Mouse (Mus musculus) forebrain, postnatal 0 days (tissue): ENCODE data around the gene Mief1. TPM values are rescaled to one million over a fixed set of nuclear protein-coding genes. Genes with fewer than 3 reads are reported as not detected.
A peak's percentile ranks its signal among the peaks of the same experiment; 100 is the strongest.

ENCODE experiments used
- ATAC-seq: fragments of 200-750 bp; cut with Nextera tagmentation; 2 replicates; pipeline ENCODE4 v1.8.0; 2017; ENCODE audit warnings: mild to moderate bottlenecking, moderate library complexity
- DNase-seq: peaks from one replicate; pipeline ENCODE4 v3.0.0-alpha.2; 2015
- H3K27ac ChIP-seq: fragments of 300-500 bp; sonication (generic); 2 replicates; pipeline ENCODE4 v1.5.1; 2014; ENCODE audit warnings: low read depth, mild to moderate bottlenecking, antibody characterized with exemption, low read length, moderate library complexity, mixed read lengths
- H3K27me3 ChIP-seq: fragments of 300-500 bp; sonication (generic); 2 replicates; pipeline ENCODE4 v1.6.1; 2014; ENCODE audit warnings: mild to moderate bottlenecking, low read length, mixed read lengths; ENCODE audit not compliant: insufficient read depth
- H3K36me3 ChIP-seq: fragments of 300-500 bp; sonication (generic); 2 replicates; pipeline ENCODE4 v1.6.1; 2014; ENCODE audit warnings: mild to moderate bottlenecking, moderate library complexity; ENCODE audit not compliant: insufficient read depth
- H3K4me1 ChIP-seq: fragments of 300-500 bp; sonication (generic); 2 replicates; pipeline ENCODE4 v1.6.1; 2014; ENCODE audit warnings: antibody characterized with exemption; ENCODE audit not compliant: insufficient read depth
- H3K4me2 ChIP-seq: fragments of 300-500 bp; sonication (generic); 2 replicates; pipeline ENCODE4 v1.6.1; 2014; ENCODE audit warnings: low read depth, mild to moderate bottlenecking, moderate library complexity
- H3K4me3 ChIP-seq: fragments of 300-500 bp; sonication (generic); 2 replicates; pipeline ENCODE4 v1.5.1; 2014; ENCODE audit warnings: low read depth, low read length, mixed read lengths
- H3K9ac ChIP-seq: fragments of 300-500 bp; sonication (generic); 2 replicates; pipeline ENCODE4 v1.6.1; 2014; ENCODE audit warnings: mild to moderate bottlenecking
- H3K9me3 ChIP-seq: fragments of 300-500 bp; sonication (generic); 2 replicates; pipeline ENCODE4 v1.6.1; 2016; ENCODE audit warnings: low read length
- CTCF ChIP-seq: sonication (generic); IDR thresholded peaks from 2 replicates; pipeline ENCODE4 v1.5.1; 2016; ENCODE audit warnings: antibody characterized with exemption, control low read depth, low read depth
- WGBS: fragments of 180-500 bp; shearing (Covaris S2); extraction: QIAGEN DNeasy Blood & Tissue Kit; methylation state at CpG from one replicate; pipeline ENCODE4 v1.1.7; 2014; 5-methylcytosine and 5-hydroxymethylcytosine counted together
- polyA plus RNA-seq: library from polyadenylated mRNA; unstranded; fragments of >200 nt; fragmentation: Nextera tagmentation; extraction: Ambion mirVana; gene quantifications from 2 replicates; pipeline ENCODE4 v1.2.1, GENCODE M21; 2015
- total RNA-seq: library from RNA; depleted of rRNA; stranded (reverse); fragments of >200 nt; gene quantifications from 2 replicates; pipeline ENCODE4 v1.2.3, GENCODE M21; 2014; rRNA removed

Gene Mief1
- 28.1 and 37.0 TPM in 2 replicates for total RNA-seq
- 13.5 and 20.0 TPM in 2 replicates for polyA plus RNA-seq

DNA sequence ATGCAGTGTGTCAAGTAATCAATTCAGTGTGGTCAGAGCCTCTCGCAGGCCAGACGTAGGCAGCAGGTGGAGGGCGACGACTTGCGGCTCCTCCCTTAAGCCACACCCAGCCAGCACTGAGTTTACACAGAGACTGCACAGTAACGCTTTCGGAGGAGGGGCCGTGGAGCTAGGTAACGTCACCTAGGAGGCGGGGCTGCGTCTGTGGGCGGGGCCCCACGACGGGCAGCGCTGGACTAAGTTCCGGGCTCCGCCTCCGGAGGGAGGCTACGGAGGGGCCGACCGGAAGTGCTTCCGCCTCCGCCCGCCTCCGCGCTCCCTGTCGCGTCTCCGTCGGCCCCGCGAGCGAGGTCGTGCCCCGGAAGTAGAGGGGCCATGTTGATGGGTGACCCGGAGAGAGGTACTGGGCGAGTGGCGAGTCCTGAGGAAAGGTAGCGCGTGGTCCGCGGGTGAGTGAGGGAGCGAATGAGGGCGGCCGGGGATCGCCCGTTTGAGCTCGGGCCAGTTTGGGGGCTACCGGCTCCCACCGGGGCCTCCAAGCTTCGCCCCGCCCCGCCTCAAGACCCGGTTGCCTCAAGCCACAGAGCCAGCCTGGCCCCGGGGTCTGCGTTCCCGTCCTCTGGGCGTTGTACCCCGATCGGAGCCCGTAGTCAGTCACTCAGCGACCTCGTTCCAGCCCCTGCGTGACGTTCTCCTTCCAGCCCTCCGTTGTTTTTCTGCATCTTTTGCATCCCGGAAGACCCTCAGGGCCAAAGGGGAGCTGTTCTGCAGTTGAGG is at the start of gene Mief1:
Gene Mief1 (plus strand): TSS at position 286 of the 777 bp plus-strand sequence.
- peak; percentile 18 for TF ChIP-seq CTCF
- H3K4me3 ChIP-seq: peak within 1 kb of the TSS; percentile 82
- ATAC-seq (peak; percentile 97), DNase-seq (peak; percentile 95)
- H3K36me3 ChIP-seq: peaks cover 26% of the 10 kb centered on the region
- H3K27ac ChIP-seq: peak within 1 kb of the TSS; percentile 88
- peak within 1 kb of the TSS; percentile 86 for H3K9ac ChIP-seq
- no peaks in the 10 kb centered on the region for H3K9me3 ChIP-seq
- WGBS: under 1% methylated on average over 65 of the region's 67 CpGs
- H3K27me3 ChIP-seq: no peaks in the 10 kb centered on the region
- peak within 1 kb of the TSS; percentile 82 for H3K4me2 ChIP-seq
- 0 out of 2 replicates have a peak, but pooled peaks cover 6% of the 10 kb centered on the region for H3K4me1 ChIP-seq

DNA sequence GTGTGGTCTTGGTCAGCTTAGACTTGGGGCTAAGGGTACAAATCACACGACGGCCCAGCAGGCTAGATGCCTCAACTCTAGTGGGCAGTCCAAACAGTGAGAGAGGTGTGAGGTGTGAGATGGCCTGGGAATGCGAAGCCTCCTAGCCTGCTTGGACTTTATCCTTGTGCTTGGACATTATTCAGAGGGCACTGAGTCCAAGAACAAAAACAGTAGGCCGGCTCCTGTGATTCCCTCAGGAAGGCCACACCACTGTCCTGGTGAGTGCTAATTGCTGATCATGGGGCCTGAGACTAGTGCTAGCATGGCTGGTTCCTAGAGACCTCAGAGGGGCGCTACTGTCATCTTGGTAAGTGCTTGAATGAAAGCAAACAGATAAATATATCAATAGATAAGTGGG is 44.9 kb upstream of the Mief1 start:
- H3K9ac ChIP-seq: no peak overlapping the region
- 90% methylated on average over 5 of the region's 5 CpGs for WGBS
- H3K4me1 ChIP-seq: no peaks in the 10 kb centered on the region
- TF ChIP-seq CTCF: no peak
- no peak overlapping the region for H3K4me2 ChIP-seq
- no peaks in the 10 kb centered on the region for H3K36me3 ChIP-seq
- ATAC-seq (no peak), DNase-seq (no peak)
- H3K9me3 ChIP-seq: no peaks in the 10 kb centered on the region
- H3K27me3 ChIP-seq: no peaks in the 10 kb centered on the region
- H3K4me3 ChIP-seq: no peak overlapping the region
- no peak overlapping the region for H3K27ac ChIP-seq

DNA sequence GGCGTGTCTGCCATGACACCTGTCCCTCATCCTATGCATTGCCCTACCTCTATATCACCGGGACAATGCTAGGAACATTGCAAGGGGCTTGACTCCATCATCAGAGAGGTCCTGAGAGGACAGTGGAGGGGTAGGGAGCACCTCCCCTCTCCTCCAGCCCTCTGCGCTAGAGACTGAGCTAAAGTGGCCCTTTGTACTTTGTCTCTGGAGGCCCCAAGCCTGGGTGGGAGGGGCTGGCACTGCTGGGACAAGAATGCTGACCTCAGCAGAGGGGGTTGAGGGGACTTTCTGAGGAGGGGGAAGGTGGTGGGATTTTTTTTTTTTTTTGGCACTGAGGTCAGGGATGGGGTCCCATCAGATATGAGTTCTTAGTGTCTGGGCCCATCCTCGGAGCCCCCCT is 43.7 kb upstream of the Mief1 start:
- DNase-seq (no peak), ATAC-seq (no peak)
- H3K4me2 ChIP-seq: no peak overlapping the region
- no peak overlapping the region for H3K9ac ChIP-seq
- H3K4me1 ChIP-seq: no peaks in the 10 kb centered on the region
- WGBS: 73% methylated on average over 4 of the region's 4 CpGs
- no peaks in the 10 kb centered on the region for H3K36me3 ChIP-seq
- no peaks in the 10 kb centered on the region for H3K9me3 ChIP-seq
- H3K27ac ChIP-seq: no peak overlapping the region
- H3K4me3 ChIP-seq: no peak overlapping the region
- TF ChIP-seq CTCF: no peak
- H3K27me3 ChIP-seq: no peaks in the 10 kb centered on the region

DNA sequence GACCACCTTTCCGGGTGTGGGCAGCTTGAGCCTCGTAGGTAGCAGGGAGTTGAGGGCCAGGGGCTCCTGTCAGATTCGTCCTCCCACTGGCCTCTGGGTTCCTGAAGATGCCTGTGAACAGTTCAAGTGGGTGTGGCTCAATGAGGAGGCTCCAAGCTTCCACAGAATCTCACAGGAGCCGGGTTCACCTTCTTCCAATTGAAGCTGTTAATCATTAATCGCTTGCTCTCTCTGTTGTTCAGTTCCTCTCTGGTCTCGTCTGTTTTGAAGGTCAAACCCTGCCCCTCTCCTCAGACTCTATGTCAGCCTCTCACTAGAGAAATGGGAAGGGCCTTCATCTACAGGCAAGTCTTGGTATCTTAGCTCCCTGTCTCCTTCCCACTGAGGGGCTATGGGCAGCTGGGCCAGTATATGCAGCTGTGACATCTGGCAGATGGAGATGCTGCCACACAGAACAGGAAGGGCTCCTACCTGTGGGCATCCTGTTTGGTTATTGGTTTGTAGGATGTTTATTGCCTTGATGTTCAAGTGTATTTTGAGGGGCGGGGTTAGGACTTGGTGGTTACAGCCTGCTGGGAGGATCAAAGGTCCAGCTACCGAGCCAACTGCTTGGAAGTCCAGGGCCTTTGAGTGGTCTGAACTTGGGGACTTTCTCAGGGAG is 42.1 kb upstream of the Mief1 start:
- ATAC-seq: no peak
- DNase-seq: no peak
- TF ChIP-seq CTCF: no peak
- 82% methylated on average over 8 of the region's 8 CpGs for WGBS
- no peaks in the 10 kb centered on the region for H3K27me3 ChIP-seq
- H3K36me3 ChIP-seq: no peaks in the 10 kb centered on the region
- no peak overlapping the region for H3K27ac ChIP-seq
- H3K4me1 ChIP-seq: no peaks in the 10 kb centered on the region
- no peaks in the 10 kb centered on the region for H3K9me3 ChIP-seq
- no peak overlapping the region for H3K4me2 ChIP-seq
- no peak overlapping the region for H3K4me3 ChIP-seq
- no peak overlapping the region for H3K9ac ChIP-seq

DNA sequence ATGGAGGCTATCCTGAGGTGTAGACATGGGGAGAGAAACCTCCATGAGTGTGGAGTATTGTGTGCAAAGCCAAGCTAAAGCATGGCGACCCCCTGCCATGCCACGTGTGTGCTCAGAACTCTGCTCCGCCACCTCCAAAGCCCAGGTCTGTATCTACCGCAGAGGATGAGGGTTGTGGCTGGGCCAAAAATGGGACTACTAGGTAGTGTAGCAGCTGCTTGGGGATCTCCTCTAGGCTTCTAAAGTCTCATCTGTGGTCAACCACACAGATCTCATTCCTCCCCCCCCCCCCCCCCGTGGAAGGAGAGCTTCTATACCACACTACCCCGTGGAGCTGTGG is 41.6 kb upstream of the Mief1 start:
- TF ChIP-seq CTCF: no peak
- Histone ChIP-seq H3K27ac (no peak overlapping the region), H3K36me3 (no peaks in the 10 kb centered on the region), H3K4me1 (no peaks in the 10 kb centered on the region), H3K9ac (no peak overlapping the region), H3K27me3 (no peaks in the 10 kb centered on the region), H3K4me2 (no peak overlapping the region), H3K9me3 (no peaks in the 10 kb centered on the region), H3K4me3 (no peak overlapping the region)
- ATAC-seq: no peak
- DNase-seq: no peak
- WGBS: 88% methylated on average over 5 of the region's 6 CpGs

DNA sequence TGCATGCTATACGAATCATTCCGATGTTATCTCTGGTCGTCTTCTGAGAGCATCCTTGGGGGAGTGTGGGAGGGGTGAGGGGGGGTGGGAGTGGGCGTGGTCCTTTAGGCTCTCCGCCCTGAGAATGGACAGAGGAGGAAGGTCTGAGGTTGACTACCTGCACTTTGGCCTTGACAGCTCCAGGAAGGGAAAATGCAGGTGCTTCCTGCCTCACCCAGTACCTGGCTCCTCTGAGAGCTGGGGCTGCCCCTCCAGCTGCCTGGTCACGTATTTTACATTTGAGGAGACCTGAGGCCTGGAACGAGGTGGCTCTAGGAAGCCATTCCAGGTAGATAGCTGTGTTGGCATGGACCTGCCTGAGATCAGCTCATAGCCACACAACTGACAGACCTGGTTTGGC is 41.0 kb upstream of the Mief1 start:
- WGBS: 86% methylated on average over 7 of the region's 7 CpGs
- no peak overlapping the region for H3K4me2 ChIP-seq
- no peaks in the 10 kb centered on the region for H3K9me3 ChIP-seq
- no peak overlapping the region for H3K27ac ChIP-seq
- H3K36me3 ChIP-seq: no peaks in the 10 kb centered on the region
- no peak for ATAC-seq
- H3K4me3 ChIP-seq: no peak overlapping the region
- no peaks in the 10 kb centered on the region for H3K27me3 ChIP-seq
- no peak for TF ChIP-seq CTCF
- no peaks in the 10 kb centered on the region for H3K4me1 ChIP-seq
- H3K9ac ChIP-seq: no peak overlapping the region
- DNase-seq: no peak

DNA sequence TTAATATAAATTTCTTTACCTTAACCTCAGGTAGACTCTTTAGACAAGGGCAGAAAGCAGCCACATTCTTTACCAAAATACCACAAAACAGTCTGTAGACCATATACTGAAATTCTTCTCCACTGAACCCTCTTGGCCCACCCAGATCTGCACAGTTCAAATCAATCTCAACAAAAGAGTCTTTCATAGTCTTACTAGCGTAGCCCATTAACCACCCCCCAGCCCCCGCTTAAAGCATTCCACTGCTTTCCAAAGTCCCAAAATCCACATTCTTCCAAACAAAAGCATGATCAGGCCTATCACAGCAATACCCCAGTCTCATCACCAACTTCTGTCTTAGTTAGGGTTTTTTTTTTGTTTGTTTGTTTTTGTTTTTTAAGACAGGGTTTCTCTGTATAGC is 34.3 kb upstream of the Mief1 start:
- Histone ChIP-seq H3K4me1 (no peaks in the 10 kb centered on the region), H3K27me3 (no peaks in the 10 kb centered on the region), H3K4me2 (no peak overlapping the region), H3K9ac (no peak overlapping the region), H3K9me3 (no peaks in the 10 kb centered on the region), H3K27ac (no peak overlapping the region), H3K36me3 (no peaks in the 10 kb centered on the region), H3K4me3 (no peak overlapping the region)
- ATAC-seq (no peak), DNase-seq (no peak)
- no peak for TF ChIP-seq CTCF
- WGBS: 46% methylated on average over 2 of the region's 2 CpGs
